Mouse (Mus musculus): ENCODE data around the gene Stard10.

- no peak for TF ChIP-seq POLR2A (IDR thresholded peaks at IDR 0.05; ENCODE audit: insufficient read depth, low read depth, low read length)
- no peak for TF ChIP-seq CTCF (IDR thresholded peaks at IDR 0.05)
- no peak for TF ChIP-seq EP300 (IDR thresholded peaks at IDR 0.05; ENCODE audit: insufficient read depth, low read depth, low read length)
Observed at GRCm38 (mm10) chr7:101267457-101268259, 49.2 kb upstream of the Stard10 start.
